Mouse (Mus musculus): ENCODE measurements around the gene Cox15.

Cox15 gene

GRCm38 (mm10) chr19:43767549-43768322, 14.9 kb upstream of the Cox15 start:
- in situ Hi-C loops (cut with MboI; ENCODE audit: low pct_unique_long_range_greater_than_20kb in 1 of 2, low sequenced_read_pairs in 2 of 2, unreplicated experiment in 1 of 2): no loop called here

DNA sequence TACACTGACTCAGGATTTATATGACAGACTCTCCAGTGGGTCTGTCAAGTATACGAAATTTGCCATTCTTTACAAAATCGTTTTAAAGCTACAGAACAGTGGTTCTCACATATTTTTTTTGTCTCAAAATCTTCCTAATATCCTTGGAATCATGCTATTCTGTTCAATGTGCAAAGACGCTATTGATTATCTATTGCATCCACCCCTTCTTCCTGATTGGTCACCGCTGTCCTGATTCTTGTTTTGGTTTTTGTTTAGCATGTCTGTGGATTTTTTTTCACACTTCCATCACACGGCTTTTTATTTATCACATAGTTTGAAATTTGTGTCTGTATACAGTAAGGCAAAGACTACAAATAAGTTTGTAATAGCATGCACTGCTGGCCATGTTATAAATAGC, 13.7 kb upstream of the Cox15 start:
- in situ Hi-C loops (cut with MboI; ENCODE audit: low pct_unique_long_range_greater_than_20kb in 1 of 2, low sequenced_read_pairs in 2 of 2, unreplicated experiment in 1 of 2): no loop called here

- in situ Hi-C loops (cut with MboI; ENCODE audit: low pct_unique_long_range_greater_than_20kb in 1 of 2, low sequenced_read_pairs in 2 of 2, unreplicated experiment in 1 of 2): no loop called here
Observed at GRCm38 (mm10) chr19:43762410-43762809, 9.6 kb upstream of the Cox15 start.

DNA sequence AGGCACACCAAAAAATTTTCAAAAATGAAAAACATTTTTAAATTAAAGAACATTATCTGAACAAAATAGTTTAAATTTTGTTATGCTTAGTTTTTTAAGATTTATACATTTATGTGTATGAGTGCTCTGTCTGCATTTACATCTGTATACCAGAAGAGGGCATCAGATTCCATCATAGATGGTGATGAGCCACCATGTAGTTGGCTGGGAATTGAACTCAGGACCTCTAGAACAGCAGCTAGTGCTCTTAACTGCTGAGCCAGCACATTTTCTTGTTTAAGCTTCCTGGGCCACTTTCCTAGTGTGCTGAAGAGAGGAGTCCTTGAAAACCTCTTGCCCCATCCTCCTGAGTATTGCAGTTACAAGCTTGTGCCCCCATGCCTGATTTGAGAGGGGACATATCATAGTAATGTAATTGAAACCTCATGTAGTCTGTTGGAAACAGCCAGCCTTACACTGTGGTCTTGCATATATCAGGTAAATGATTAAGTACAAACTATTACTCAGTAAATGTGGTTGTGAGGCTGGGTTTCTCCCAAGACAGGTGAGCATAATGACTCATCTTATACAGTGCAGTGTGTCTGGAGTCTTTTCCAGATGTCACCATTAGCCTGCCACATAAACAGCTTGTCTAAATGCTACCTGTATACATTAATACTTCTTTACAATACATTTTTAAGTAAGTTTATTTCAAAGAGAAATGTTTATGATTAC, 8.9 kb upstream of the Cox15 start:
- in situ Hi-C loops (cut with MboI; ENCODE audit: low pct_unique_long_range_greater_than_20kb in 1 of 2, low sequenced_read_pairs in 2 of 2, unreplicated experiment in 1 of 2): no loop called here

DNA sequence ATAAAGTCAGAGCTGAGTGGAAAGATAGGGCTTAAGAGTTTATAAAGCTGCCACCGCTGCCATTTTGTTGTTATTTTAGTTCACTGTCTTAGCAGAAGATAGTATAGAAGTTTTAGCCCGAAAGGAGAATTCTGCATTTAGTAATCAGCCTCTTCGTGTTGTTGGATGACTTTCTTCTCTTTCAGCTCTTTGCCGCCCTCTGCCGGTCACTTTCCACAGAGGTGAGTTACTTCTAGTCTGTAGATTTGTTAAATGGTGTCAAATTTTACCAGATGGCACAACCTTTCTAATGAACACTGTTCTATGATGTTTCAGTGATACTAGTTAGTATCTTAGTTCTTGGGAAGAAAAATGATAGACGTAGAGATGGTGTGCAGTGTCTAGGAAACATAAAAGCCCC, 7.7 kb upstream of the Cox15 start:
- in situ Hi-C loops (cut with MboI; ENCODE audit: low pct_unique_long_range_greater_than_20kb in 1 of 2, low sequenced_read_pairs in 2 of 2, unreplicated experiment in 1 of 2): no loop called here

GRCm38 (mm10) chr19:43754872-43755271, 2.1 kb upstream of the Cox15 start:
- in situ Hi-C loops (cut with MboI; ENCODE audit: low pct_unique_long_range_greater_than_20kb in 1 of 2, low sequenced_read_pairs in 2 of 2, unreplicated experiment in 1 of 2): loop anchor here in 1 of 2 experiments (5.0 kb wide), 2 partner anchors 128 to 207 kb away; no protein-coding TSS in a partner anchor

GRCm38 (mm10) chr19:43754237-43754636, 1.4 kb upstream of the Cox15 start:
- in situ Hi-C loops (cut with MboI; ENCODE audit: low pct_unique_long_range_greater_than_20kb in 1 of 2, low sequenced_read_pairs in 2 of 2, unreplicated experiment in 1 of 2): loop anchor here in 1 of 2 experiments (5.0 kb wide), 2 partner anchors 127 to 208 kb away; no protein-coding TSS in a partner anchor

DNA sequence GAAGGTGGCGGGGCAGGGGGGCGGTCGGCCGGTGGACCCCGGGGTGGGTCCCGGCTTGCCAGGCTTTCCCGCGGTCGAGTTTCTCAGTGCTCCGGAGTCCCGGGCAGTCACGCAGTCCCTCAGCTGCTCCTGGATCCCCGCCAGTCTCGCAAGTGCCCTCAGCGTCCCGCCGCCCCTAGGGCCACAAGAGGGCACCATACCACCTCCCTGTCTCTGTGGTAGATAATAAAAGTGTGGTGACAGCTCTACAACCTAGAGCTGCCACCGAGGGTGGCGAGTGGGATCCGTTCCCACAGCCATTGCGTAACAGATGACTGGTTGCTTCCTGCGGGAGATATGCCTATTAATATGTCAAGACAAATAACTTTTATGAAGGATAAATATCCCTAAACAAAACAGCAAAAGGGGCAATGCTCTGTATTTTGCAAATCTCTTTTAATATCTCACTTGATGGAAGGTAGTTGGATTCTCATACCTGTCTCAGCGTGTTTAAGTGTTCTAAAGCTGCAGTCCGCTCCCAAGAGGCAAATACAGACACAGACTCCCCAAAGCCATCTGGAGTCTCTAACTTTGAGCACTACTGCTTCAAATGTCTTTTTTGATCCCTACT, 531 bp upstream of the Cox15 start:
- in situ Hi-C loops (cut with MboI; ENCODE audit: low pct_unique_long_range_greater_than_20kb in 1 of 2, low sequenced_read_pairs in 2 of 2, unreplicated experiment in 1 of 2): loop anchor here in 1 of 2 experiments (5.0 kb wide), 2 partner anchors 126 to 209 kb away; no protein-coding TSS in a partner anchor

- in situ Hi-C loops (cut with MboI; ENCODE audit: low pct_unique_long_range_greater_than_20kb in 1 of 2, low sequenced_read_pairs in 2 of 2, unreplicated experiment in 1 of 2): loop anchor here in 1 of 2 experiments (5.0 kb wide), 2 partner anchors 123 to 212 kb away; no protein-coding TSS in a partner anchor
Observed at GRCm38 (mm10) chr19:43750008-43750407, 2.8 kb downstream of the Cox15 start.

GRCm38 (mm10) chr19:43747877-43748276, 4.9 kb downstream of the Cox15 start:
- in situ Hi-C loops (cut with MboI; ENCODE audit: low pct_unique_long_range_greater_than_20kb in 1 of 2, low sequenced_read_pairs in 2 of 2, unreplicated experiment in 1 of 2): no loop called here

GRCm38 (mm10) chr19:43745740-43746139, 7.1 kb downstream of the Cox15 start:
- in situ Hi-C loops (cut with MboI; ENCODE audit: low pct_unique_long_range_greater_than_20kb in 1 of 2, low sequenced_read_pairs in 2 of 2, unreplicated experiment in 1 of 2): no loop called here

- in situ Hi-C loops (cut with MboI; ENCODE audit: low pct_unique_long_range_greater_than_20kb in 1 of 2, low sequenced_read_pairs in 2 of 2, unreplicated experiment in 1 of 2): no loop called here
Observed at GRCm38 (mm10) chr19:43743401-43743800, 9.4 kb downstream of the Cox15 start.

- in situ Hi-C loops (cut with MboI; ENCODE audit: low pct_unique_long_range_greater_than_20kb in 1 of 2, low sequenced_read_pairs in 2 of 2, unreplicated experiment in 1 of 2): no loop called here
Observed at GRCm38 (mm10) chr19:43738409-43738808, 14.4 kb downstream of the Cox15 start.

DNA sequence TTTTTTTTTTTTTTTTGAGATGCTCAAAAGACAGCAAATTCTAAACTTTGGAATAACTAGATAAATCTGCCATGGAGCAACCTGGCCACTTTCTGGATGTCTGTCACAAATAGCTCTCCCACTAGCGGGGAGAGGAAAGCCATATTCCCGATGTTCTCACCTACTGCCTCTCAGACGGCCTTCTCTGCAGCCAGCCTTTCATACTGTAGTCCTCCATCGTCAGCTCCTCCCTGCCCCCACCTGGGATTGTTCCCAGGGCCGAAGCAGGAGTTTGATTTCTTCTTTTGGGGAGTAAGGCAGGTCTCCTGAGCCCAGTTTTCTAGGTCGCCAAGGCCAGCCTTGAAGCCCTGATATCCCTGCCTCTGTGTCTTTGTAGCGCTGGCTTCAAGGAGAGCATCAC, 21.6 kb downstream of the Cox15 start:
- in situ Hi-C loops (cut with MboI; ENCODE audit: low pct_unique_long_range_greater_than_20kb in 1 of 2, low sequenced_read_pairs in 2 of 2, unreplicated experiment in 1 of 2): no loop called here

DNA sequence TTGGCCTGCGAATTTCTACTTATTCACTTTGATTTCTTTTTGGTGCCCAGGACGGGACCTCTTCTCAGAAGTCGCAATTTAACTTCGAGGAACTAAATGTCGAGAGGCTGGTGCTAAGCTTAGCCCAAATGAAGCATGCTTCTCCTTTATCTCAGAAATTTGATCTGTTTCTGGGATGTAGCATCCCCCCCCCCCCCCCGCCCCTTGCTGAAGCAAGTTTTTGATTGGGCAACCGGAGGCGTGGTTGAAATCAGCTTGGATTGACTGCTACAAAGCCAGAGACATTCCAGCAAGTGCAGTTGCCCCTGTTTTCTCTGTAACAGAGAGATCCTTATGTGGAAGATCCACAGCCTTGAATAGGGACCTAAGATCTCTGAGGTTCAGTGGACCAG, 22.8 kb downstream of the Cox15 start:
- in situ Hi-C loops (cut with MboI; ENCODE audit: low pct_unique_long_range_greater_than_20kb in 1 of 2, low sequenced_read_pairs in 2 of 2, unreplicated experiment in 1 of 2): no loop called here

DNA sequence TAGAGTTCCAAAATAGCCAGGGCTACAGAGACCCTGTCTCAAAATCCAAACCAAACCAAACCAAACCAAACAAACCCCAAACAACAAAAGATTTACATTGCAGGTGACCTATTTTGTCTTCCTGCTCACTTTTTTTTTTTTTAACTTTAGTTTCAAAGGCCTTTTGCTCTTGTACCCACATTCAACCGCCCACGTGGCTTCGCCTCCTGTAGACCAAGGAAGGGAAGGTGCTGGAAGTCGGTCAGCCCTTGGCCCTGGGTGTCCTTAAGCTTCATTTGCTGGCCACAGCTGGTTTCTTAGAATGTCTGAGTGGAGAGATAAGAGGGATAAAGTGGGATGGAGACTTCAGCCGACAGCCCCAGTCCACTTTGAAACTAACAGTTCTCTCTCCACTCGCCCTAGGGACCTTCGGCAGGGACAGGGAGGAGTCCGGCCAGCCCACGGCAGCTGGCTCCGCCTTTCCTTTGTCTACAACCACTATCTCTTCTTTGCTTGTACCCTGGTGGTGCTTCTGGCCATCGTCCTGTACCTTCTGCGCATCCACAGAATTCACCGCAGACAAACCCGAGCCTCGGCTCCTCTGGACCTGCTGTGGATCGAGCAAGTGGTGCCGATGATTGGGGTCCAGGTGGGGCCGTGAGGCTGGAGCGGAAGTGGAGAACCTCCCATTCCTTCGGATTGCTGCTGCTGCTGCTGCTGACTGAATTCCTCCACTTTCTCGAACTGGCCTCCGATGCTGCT, 23.3 kb downstream of the Cox15 start:
- in situ Hi-C loops (cut with MboI; ENCODE audit: low pct_unique_long_range_greater_than_20kb in 1 of 2, low sequenced_read_pairs in 2 of 2, unreplicated experiment in 1 of 2): no loop called here

DNA sequence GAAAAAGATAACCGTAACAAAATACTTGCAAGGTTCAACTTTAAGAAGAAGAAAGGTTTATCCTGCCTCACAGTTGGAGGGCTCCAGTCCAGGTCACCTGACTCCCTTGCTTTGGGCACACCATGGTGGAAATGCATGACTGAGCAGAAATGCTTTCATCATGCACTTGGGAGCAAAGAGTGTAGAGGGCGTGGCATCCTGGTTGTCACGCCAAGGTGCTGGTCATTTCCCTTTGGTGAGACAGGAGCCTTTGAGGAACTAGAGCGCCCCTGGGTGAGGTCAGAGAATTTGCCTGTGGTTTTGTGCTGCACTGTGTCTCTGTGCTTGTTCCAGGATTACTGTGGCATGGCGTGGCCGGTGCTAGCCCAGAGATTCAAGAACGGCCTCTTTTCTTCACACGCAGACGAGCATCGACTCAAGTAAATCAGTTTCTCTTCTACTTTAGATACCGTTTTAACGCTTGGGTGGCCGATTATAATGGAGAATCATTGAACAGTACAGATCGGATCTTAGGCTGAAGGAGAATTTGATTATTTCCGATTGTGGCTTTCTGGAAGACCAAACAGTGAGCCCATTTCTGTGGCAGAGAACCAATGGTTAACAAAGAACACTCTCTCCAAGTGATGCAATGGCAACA, 26.2 kb downstream of the Cox15 start:
- in situ Hi-C loops (cut with MboI; ENCODE audit: low pct_unique_long_range_greater_than_20kb in 1 of 2, low sequenced_read_pairs in 2 of 2, unreplicated experiment in 1 of 2): no loop called here

GRCm38 (mm10) chr19:43724821-43725220, 28.0 kb downstream of the Cox15 start:
- in situ Hi-C loops (cut with MboI; ENCODE audit: low pct_unique_long_range_greater_than_20kb in 1 of 2, low sequenced_read_pairs in 2 of 2, unreplicated experiment in 1 of 2): no loop called here
